Mouse (Mus musculus) G1E (cell line): Measurements from ENCODE around the gene Rasgef1a. TPM values are rescaled to one million over a fixed set of nuclear protein-coding genes. Genes with fewer than 3 reads are reported as not detected.
A peak's percentile ranks its signal among the peaks of the same experiment; 100 is the strongest.

Experiments
- ATAC-seq: 2 replicates; pipeline ENCODE4 v1.8.0; 2016; ENCODE audit warnings: mild to moderate bottlenecking; ENCODE audit not compliant: insufficient number of reproducible peaks, poor library complexity, low FRiP score, severe bottlenecking; ENCODE audit errors: extremely low read depth
- DNase-seq: peaks from one replicate; pipeline ENCODE4 v3.0.0; 2012; ENCODE audit warnings: low spot score
- H3K27me3 ChIP-seq: 2 replicates; pipeline ENCODE4 v1.6.1; 2012; ENCODE audit warnings: mild to moderate bottlenecking, low read length, inconsistent platforms; ENCODE audit not compliant: insufficient read depth
- H3K36me3 ChIP-seq: replicated peaks from 2 replicates; pipeline ENCODE3; 2012; ENCODE audit warnings: mild to moderate bottlenecking, inconsistent platforms
- H3K4me1 ChIP-seq: 2 replicates; pipeline ENCODE4 v1.6.1; 2012; ENCODE audit warnings: low read depth, low read length, inconsistent platforms, mixed read lengths; ENCODE audit not compliant: insufficient read depth
- H3K4me3 ChIP-seq: 2 replicates; pipeline ENCODE4 v1.5.1; 2012; ENCODE audit warnings: low read depth, mild to moderate bottlenecking, inconsistent platforms, low read length, moderate library complexity, mixed read lengths
- H3K9me3 ChIP-seq: replicated peaks from 2 replicates; pipeline ENCODE4 v1.6.1; 2012; ENCODE audit warnings: inconsistent platforms
- CTCF ChIP-seq: IDR thresholded peaks from 2 replicates; pipeline ENCODE4 v1.5.1; 2012; ENCODE audit warnings: low read depth, low read length, inconsistent platforms, mixed read lengths
- GATA1 ChIP-seq: IDR thresholded peaks from 2 replicates; pipeline ENCODE4 v1.6.1; 2012; ENCODE audit warnings: borderline replicate concordance, low read length, inconsistent platforms, mixed read lengths
- GATA2 ChIP-seq: IDR thresholded peaks from 2 replicates; pipeline ENCODE4 v1.6.1; 2012; ENCODE audit warnings: low read depth, low read length, inconsistent platforms, borderline replicate concordance
- POLR2AphosphoS5 ChIP-seq: IDR thresholded peaks from 2 replicates; pipeline ENCODE4 v1.6.1; 2012; ENCODE audit warnings: low read depth, low read length, inconsistent platforms; ENCODE audit not compliant: insufficient replicate concordance
- TAL1 ChIP-seq: conservative IDR thresholded peaks from 2 replicates; pipeline ENCODE4 v1.6.1; 2012; ENCODE audit warnings: low read depth, low read length, inconsistent platforms, mixed read lengths
- polyA plus RNA-seq: library from polyadenylated mRNA; stranded (reverse); fragments of >175 nt; gene quantifications from 2 replicates; pipeline ENCODE4 v1.2.3, GENCODE M21; 2012
- total RNA-seq, 2 experiments: library from RNA; stranded (forward) in 1 of 2; stranded (reverse) in 1 of 2; fragments of 200-1000 nt in 1 of 2; fragments of >200 nt in 1 of 2; fragmentation: Nextera tagmentation in 1 of 2; gene quantifications; 2 replicates each; pipeline ENCODE4 v1.2.3; 2014 to 2017

Rasgef1a gene
- total and polyA plus RNA-seq, 3 experiments: 0.05 TPM; not detected in 2

DNA sequence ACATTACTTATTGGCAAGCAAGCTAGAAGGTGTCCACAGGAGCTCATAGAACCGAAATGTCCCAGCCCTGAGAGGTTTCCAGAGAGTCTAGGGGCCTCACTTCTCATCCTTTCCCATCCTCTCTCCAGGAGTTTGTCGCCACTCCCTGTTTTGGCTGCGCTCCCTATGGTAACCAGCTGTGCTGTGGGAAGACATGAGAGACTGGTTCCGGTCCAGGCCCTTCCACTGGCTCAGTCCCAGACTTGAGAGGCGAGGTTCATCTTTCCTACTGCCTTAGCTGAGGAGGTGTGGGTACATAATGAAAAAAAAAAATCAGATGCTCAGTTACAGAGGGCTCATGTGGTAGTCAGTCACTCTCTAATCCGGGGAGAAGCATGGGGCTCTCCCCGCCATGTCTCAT lies 19.9 kb upstream of the Rasgef1a start:
- no peaks in the 10 kb centered on the region for H3K4me1 ChIP-seq
- H3K4me3 ChIP-seq: no peak overlapping the region
- no peaks in the 10 kb centered on the region for H3K36me3 ChIP-seq
- H3K9me3 ChIP-seq: no peaks in the 10 kb centered on the region
- no peak for TF ChIP-seq GATA1
- TF ChIP-seq POLR2AphosphoS5: no peak
- TF ChIP-seq GATA2: no peak
- no peak for TF ChIP-seq CTCF
- TF ChIP-seq TAL1: no peak
- ATAC-seq: no peak
- DNase-seq: no peak
- H3K27me3 ChIP-seq: peaks cover 3% of the 10 kb centered on the region

- Histone ChIP-seq H3K27me3 (peaks cover 3% of the 10 kb centered on the region), H3K9me3 (no peaks in the 10 kb centered on the region), H3K4me1 (no peaks in the 10 kb centered on the region), H3K4me3 (no peak overlapping the region), H3K36me3 (no peaks in the 10 kb centered on the region)
- no peak for DNase-seq
- ATAC-seq: no peak
- TF ChIP-seq GATA2: no peak
- TF ChIP-seq CTCF: no peak
- no peak for TF ChIP-seq GATA1
- no peak for TF ChIP-seq POLR2AphosphoS5
- TF ChIP-seq TAL1: no peak
Measured at GRCm38 (mm10) chr6:117991928-117992327, 19.3 kb upstream of the Rasgef1a start.

DNA sequence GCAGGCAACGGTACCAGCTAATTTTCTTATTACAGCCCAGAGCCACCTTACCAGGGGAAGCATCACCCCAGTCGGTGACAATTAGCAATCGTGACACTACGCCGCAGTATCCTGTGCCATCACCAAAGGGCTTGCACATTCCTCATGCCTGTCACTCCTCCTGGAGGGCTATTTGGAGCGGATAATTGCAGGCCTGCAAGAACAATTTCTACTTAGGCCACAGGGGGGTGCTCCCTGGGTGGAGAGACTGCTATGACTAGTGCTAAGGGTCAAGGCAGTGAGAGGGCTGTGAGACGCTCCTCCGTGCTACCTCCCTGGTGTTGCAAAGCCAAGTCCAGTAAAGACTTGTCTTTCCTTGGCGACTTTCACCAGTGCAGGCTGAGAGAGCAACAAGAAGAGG lies 16.1 kb upstream of the Rasgef1a start:
- DNase-seq (no peak), ATAC-seq (no peak)
- no peaks in the 10 kb centered on the region for H3K4me1 ChIP-seq
- H3K4me3 ChIP-seq: no peak overlapping the region
- no peaks in the 10 kb centered on the region for H3K9me3 ChIP-seq
- no peak for TF ChIP-seq CTCF
- TF ChIP-seq TAL1: no peak
- TF ChIP-seq POLR2AphosphoS5: no peak
- no peak for TF ChIP-seq GATA2
- no peak for TF ChIP-seq GATA1
- no peaks in the 10 kb centered on the region for H3K36me3 ChIP-seq
- peaks cover 3% of the 10 kb centered on the region for H3K27me3 ChIP-seq

DNA sequence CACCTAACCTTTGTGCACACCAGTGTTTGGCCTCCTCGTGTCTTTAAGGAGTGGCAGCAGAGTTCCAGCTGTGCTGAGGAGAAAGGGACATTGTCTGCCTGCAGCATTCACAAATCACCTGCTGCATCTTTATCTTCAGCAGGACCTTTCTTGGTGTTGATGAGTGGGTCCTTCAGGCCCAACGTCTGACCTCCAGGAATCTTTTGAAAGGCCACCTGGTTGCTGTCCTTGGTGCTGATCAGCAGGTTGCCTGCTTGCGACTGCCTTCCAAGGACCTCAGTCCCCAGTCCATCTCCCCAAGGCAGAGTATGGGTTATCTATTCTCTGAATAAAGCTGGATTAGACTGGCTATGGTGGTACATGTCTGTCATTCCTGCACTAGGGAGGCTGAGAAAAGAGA lies 10.0 kb upstream of the Rasgef1a start:
- TF ChIP-seq CTCF: no peak
- no peak for TF ChIP-seq GATA1
- TF ChIP-seq GATA2: no peak
- TF ChIP-seq POLR2AphosphoS5: no peak
- TF ChIP-seq TAL1: no peak
- H3K4me1 ChIP-seq: no peaks in the 10 kb centered on the region
- ATAC-seq (no peak), DNase-seq (peak; percentile 11)
- no peaks in the 10 kb centered on the region for H3K9me3 ChIP-seq
- no peaks in the 10 kb centered on the region for H3K27me3 ChIP-seq
- no peaks in the 10 kb centered on the region for H3K36me3 ChIP-seq
- no peak overlapping the region for H3K4me3 ChIP-seq

GRCm38 (mm10) chr6:118007302-118007701 lies 3.9 kb upstream of the Rasgef1a start:
- Histone ChIP-seq H3K9me3 (no peaks in the 10 kb centered on the region), H3K36me3 (no peaks in the 10 kb centered on the region), H3K4me1 (no peaks in the 10 kb centered on the region), H3K27me3 (no peaks in the 10 kb centered on the region), H3K4me3 (no peak overlapping the region)
- TF ChIP-seq GATA1 (no peak), GATA2 (no peak), CTCF (peak; percentile 20; the same call in 1 of the 2 replicates), TAL1 (no peak), POLR2AphosphoS5 (no peak)
- DNase-seq (no peak), ATAC-seq (no peak)

DNA sequence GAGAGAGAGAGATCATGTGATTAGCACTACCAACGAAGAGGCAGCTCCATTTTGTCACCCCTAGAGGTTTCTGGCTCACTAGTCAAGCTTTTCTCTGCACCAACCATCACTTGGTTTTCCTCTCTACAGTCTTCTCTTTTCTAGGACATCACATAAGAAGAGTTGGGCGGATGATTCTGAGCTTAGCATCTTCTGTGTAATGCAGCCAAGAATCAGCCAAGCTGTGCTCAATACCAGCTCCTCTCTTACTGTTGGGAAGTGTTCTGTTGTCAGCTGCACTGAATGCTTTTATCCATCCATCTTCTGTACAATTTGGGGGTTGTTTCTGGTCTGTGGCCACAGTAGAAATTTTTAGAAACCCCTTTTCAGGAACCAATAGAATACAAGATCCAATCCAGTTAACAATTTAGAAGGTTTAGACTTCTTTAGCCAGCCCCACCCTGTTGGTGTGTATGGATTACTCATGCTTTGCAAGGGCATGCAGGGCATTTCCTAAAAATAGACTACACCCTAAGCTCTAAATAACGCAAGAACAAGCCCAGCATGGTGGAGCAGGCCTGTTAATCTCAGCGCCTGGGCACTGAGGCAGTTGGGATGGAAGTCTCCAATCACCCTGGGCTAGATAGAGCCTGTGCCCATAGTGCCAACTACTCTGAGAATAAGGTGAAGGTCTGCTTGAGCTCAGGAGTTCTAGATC lies 3.2 kb upstream of the Rasgef1a start:
- H3K4me3 ChIP-seq: no peak overlapping the region
- DNase-seq: no peak
- no peak; the same call in 1 of the 2 replicates for ATAC-seq
- H3K36me3 ChIP-seq: no peaks in the 10 kb centered on the region
- H3K27me3 ChIP-seq: no peaks in the 10 kb centered on the region
- no peaks in the 10 kb centered on the region for H3K4me1 ChIP-seq
- TF ChIP-seq GATA2: no peak
- no peak for TF ChIP-seq POLR2AphosphoS5
- no peak for TF ChIP-seq GATA1
- no peak for TF ChIP-seq CTCF
- TF ChIP-seq TAL1: no peak
- H3K9me3 ChIP-seq: no peaks in the 10 kb centered on the region
